Mouse (Mus musculus) stomach, embryonic 16.5 days (tissue): ENCODE data around the gene Gm4756. TPM values are rescaled to one million over a fixed set of nuclear protein-coding genes. Genes with fewer than 3 reads are reported as not detected.
"Not testable (repeated sequence)": the region's sequence is repeated elsewhere in the genome, so short reads cannot be mapped to it uniquely, and the experiment has no call there.

Source experiments
- ATAC-seq: fragments of 200-750 bp; cut with Nextera tagmentation; 2 replicates; pipeline ENCODE4 v1.8.0; 2017; ENCODE audit warnings: moderate number of reproducible peaks, moderate TSS enrichment; ENCODE audit not compliant: insufficient read depth, low FRiP score
- H3K27ac ChIP-seq: fragments of 300-500 bp; sonication (generic); 2 replicates; pipeline ENCODE4 v1.5.1; 2014; ENCODE audit warnings: low read length
- H3K27me3 ChIP-seq: fragments of 300-500 bp; sonication (generic); 2 replicates; pipeline ENCODE4 v1.6.1; 2014; ENCODE audit warnings: low read length, control low read depth, mixed read lengths; ENCODE audit not compliant: control insufficient read depth, insufficient read depth
- H3K36me3 ChIP-seq: fragments of 300-500 bp; sonication (generic); 2 replicates; pipeline ENCODE4 v1.6.1; 2014; ENCODE audit warnings: low read length; ENCODE audit not compliant: control insufficient read depth, insufficient read depth
- H3K4me1 ChIP-seq: fragments of 300-500 bp; sonication (generic); 2 replicates; pipeline ENCODE4 v1.6.1; 2014; ENCODE audit warnings: low read length, control low read depth, mixed read lengths; ENCODE audit not compliant: control insufficient read depth, insufficient read depth
- H3K4me2 ChIP-seq: fragments of 300-500 bp; sonication (generic); 2 replicates; pipeline ENCODE4 v1.6.1; 2014; ENCODE audit warnings: low read depth, low read length, mixed read lengths
- H3K4me3 ChIP-seq: fragments of 300-500 bp; sonication (generic); replicated peaks from 2 replicates; pipeline ENCODE4 v1.5.1; 2014; ENCODE audit warnings: mild to moderate bottlenecking, low read length
- H3K9ac ChIP-seq: fragments of 300-500 bp; sonication (generic); 2 replicates; pipeline ENCODE4 v1.6.1; 2014; ENCODE audit warnings: low read length
- H3K9me3 ChIP-seq: fragments of 300-500 bp; sonication (generic); replicated peaks from 2 replicates; pipeline ENCODE4 v1.6.1; 2016; ENCODE audit warnings: low read length, control low read depth; ENCODE audit not compliant: control insufficient read depth
- WGBS: fragments of 180-500 bp; shearing (Covaris S2); extraction: QIAGEN DNeasy Blood & Tissue Kit; methylation state at CpG from one replicate; pipeline ENCODE4 v1.1.7; 2014; 5-methylcytosine and 5-hydroxymethylcytosine counted together
- polyA plus RNA-seq: library from polyadenylated mRNA; unstranded; fragments of >200 nt; fragmentation: Nextera tagmentation; extraction: Ambion mirVana; gene quantifications from 2 replicates; pipeline ENCODE4 v1.2.1, GENCODE M21; 2015

Gene Gm4756
- polyA plus RNA-seq: not detected in 2 replicates

DNA sequence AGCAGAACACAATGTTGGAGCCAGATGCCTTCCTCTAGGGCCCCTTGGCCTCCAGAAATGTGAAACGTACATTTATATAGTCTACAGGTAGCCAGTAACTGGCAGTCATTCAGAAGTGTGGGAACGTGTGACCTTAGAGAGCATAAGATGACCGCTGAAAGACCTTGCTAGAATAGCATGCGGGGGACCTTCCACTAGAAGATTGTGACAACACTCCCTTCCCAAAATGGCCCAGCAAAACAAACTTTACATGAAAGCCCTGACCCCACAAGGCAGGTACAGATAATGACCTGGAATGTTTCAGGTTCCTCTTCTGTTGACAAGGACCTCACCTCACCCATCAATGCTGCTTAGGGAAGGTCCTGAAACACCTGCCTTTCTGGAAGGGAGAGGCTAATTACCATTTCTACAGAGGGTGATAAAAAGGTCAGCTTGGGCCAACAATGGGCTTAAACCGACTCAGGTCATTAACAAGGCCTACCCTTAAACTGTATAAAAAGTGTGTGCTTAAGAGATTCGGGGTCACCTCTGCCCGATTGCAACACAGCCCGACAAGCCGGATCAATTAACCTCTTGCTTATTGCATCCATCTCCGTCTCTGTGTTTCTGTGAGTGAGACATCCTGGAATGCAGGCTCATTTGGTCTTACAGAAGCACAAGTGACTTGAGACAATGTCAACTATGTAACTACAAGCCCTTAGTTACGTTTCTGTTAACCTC, at the start of gene Gm4756:
Gene Gm4756 (minus strand): TSS at position 51 of the 720 bp plus-strand sequence.
- H3K27ac ChIP-seq: no peak within 1 kb of the TSS
- H3K36me3 ChIP-seq: no peaks in the 10 kb centered on the region
- no peak within 1 kb of the TSS for H3K9ac ChIP-seq
- H3K4me3 ChIP-seq: no peak within 1 kb of the TSS
- ATAC-seq: no peak
- no peaks in the 10 kb centered on the region for H3K4me1 ChIP-seq
- WGBS: 73% methylated on average over 11 of the region's 11 CpGs
- H3K9me3 ChIP-seq: no peaks in the 10 kb centered on the region
- no peaks in the 10 kb centered on the region for H3K27me3 ChIP-seq
- H3K4me2 ChIP-seq: no peak within 1 kb of the TSS

DNA sequence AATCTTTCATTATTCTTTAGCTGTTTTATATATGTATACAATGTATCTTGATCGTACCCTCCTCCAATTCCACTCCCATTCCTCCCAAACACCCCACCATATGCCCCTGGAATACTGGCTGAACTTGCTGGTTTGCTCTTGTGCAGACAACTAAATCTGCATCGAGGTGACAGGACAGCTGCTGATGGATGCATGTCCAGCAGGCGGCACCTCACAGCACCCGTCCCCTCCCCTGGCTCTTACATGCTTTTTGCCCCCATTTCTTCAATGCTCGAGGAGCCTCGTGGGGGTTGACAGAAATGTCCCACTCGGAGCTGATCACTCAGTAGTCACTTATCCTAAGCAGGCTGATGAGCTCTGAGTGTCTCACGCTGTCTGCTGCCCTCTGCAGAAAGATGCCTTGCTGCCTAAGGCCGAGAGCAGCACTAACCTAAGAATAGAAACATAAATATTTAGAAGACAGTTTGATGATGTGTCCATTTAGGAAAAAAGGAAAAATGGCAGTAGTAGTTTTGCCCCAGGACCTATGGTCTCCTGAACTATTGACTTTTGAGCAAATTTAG, 45.5 kb upstream of the Gm4756 start:
- no peaks in the 10 kb centered on the region for H3K4me1 ChIP-seq
- H3K27me3 ChIP-seq: no peaks in the 10 kb centered on the region
- H3K9ac ChIP-seq: no peak overlapping the region
- H3K36me3 ChIP-seq: no peaks in the 10 kb centered on the region
- ATAC-seq: no peak
- peak overlapping the region; percentile 8; the same call in 1 of the 2 replicates for H3K4me2 ChIP-seq
- no peak overlapping the region for H3K4me3 ChIP-seq
- no peaks in the 10 kb centered on the region for H3K9me3 ChIP-seq
- 27% methylated on average over 9 of the region's 9 CpGs for WGBS
- no peak overlapping the region for H3K27ac ChIP-seq

GRCm38 (mm10) chr12:72694438-72694837, 45.0 kb upstream of the Gm4756 start:
- Histone ChIP-seq H3K27ac (no peak overlapping the region), H3K4me3 (no peak overlapping the region), H3K4me1 (no peaks in the 10 kb centered on the region), H3K27me3 (no peaks in the 10 kb centered on the region), H3K9ac (no peak overlapping the region), H3K36me3 (no peaks in the 10 kb centered on the region), H3K4me2 (no peak overlapping the region), H3K9me3 (no peaks in the 10 kb centered on the region)
- 50% methylated on average over 12 of the region's 12 CpGs for WGBS
- ATAC-seq: no peak

- Histone ChIP-seq H3K4me3 (no peak overlapping the region), H3K9ac (no peak overlapping the region), H3K36me3 (no peaks in the 10 kb centered on the region), H3K4me2 (no peak overlapping the region), H3K9me3 (no peaks in the 10 kb centered on the region), H3K27ac (no peak overlapping the region), H3K4me1 (no peaks in the 10 kb centered on the region), H3K27me3 (no peaks in the 10 kb centered on the region)
- ATAC-seq: no peak; the same call in 1 of the 2 replicates
- WGBS: 41% methylated on average over 6 of the region's 6 CpGs
Observed at GRCm38 (mm10) chr12:72693895-72694294, 44.4 kb upstream of the Gm4756 start.

DNA sequence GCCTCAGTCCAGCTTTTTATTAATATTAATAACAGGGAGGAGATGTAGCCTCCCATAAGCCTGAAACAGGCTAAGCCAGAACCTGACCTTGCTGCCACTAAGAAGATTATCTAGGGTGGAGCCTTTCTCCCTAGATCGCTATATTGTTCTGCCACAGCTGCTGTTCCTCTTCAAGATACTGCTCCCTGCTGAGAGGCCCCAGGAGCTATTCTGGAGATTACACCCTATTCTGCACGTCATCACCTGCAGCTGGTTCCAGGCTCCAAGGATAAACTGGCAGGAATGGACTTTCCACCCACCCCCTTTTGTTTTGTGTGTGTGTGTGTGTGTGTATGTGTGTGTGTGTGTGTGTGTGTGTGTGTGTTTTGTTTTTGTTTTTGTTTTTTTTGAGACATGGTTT, 38.8 kb upstream of the Gm4756 start:
- not testable (repeated sequence) for H3K36me3 ChIP-seq, H3K4me2 ChIP-seq, H3K9ac ChIP-seq, H3K27ac ChIP-seq, H3K27me3 ChIP-seq, H3K9me3 ChIP-seq, H3K4me3 ChIP-seq, H3K4me1 ChIP-seq, ATAC-seq
- WGBS: 43% methylated on average over 2 of the region's 2 CpGs

- not testable (repeated sequence) for ATAC-seq, H3K4me1 ChIP-seq, H3K9me3 ChIP-seq, H3K9ac ChIP-seq, H3K4me2 ChIP-seq, H3K27me3 ChIP-seq, H3K4me3 ChIP-seq, H3K27ac ChIP-seq, H3K36me3 ChIP-seq
- 56% methylated on average over 6 of the region's 6 CpGs for WGBS
Observed at GRCm38 (mm10) chr12:72687741-72688140, 38.3 kb upstream of the Gm4756 start.

DNA sequence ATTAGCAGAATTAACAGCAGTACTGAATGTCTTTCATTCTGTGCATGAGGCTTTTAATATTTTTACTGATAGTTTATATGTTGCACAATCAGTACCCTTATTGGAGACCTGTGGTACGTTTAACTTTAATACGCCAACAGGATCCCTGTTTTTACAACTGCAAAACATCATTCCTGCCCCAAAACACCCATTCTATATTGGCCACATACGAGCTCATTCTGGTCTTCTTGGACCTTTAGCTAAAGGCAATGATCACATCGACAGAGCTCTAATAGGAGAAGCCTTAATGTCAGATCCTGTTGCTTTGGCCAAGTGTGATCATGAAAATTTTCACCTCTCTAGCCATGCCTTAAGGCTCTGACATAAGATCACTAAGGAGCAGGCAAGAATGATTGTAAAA, 37.1 kb upstream of the Gm4756 start:
- not testable (repeated sequence) for H3K9me3 ChIP-seq, H3K4me3 ChIP-seq, H3K9ac ChIP-seq, H3K4me1 ChIP-seq, H3K27me3 ChIP-seq, H3K36me3 ChIP-seq, ATAC-seq, H3K27ac ChIP-seq, H3K4me2 ChIP-seq
- 78% methylated on average over 4 of the region's 4 CpGs for WGBS

DNA sequence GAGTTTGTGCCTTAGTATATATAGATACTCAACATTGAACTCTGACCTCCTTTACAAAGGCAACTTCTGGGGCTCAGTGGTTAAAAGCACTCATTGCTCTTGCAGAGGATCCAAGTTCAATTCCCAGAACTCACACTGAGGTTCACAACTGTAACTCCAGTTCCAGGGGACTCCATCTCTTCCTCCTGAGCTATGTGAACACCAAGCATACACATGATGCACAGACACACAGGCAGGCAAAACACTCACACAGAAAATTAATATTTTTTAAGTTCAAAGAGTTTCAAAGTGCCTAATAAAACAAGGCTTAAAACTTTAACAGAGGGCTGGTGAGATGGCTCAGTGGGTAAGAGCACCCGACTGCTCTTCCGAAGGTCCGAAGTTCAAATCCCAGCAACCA, 34.2 kb upstream of the Gm4756 start:
- WGBS: 98% methylated on average over 3 of the region's 3 CpGs
- Histone ChIP-seq H3K27ac (no peak overlapping the region), H3K4me3 (no peak overlapping the region), H3K27me3 (no peaks in the 10 kb centered on the region), H3K4me2 (no peak overlapping the region), H3K9ac (no peak overlapping the region), H3K4me1 (no peaks in the 10 kb centered on the region), H3K36me3 (no peaks in the 10 kb centered on the region), H3K9me3 (no peaks in the 10 kb centered on the region)
- no peak for ATAC-seq

GRCm38 (mm10) chr12:72682511-72683282, 33.2 kb upstream of the Gm4756 start:
- Histone ChIP-seq H3K27me3 (no peaks in the 10 kb centered on the region), H3K27ac (no peak overlapping the region), H3K4me2 (no peak overlapping the region), H3K9me3 (no peaks in the 10 kb centered on the region), H3K4me1 (no peaks in the 10 kb centered on the region), H3K4me3 (no peak overlapping the region), H3K36me3 (no peaks in the 10 kb centered on the region), H3K9ac (no peak overlapping the region)
- ATAC-seq: no peak
- WGBS: 62% methylated on average over 8 of the region's 8 CpGs
